Mouse (Mus musculus) midbrain, postnatal 0 days (tissue): ENCODE results near the gene Megf11. TPM values are rescaled to one million over a fixed set of nuclear protein-coding genes. Genes with fewer than 3 reads are reported as not detected.

Experiments
- ATAC-seq: fragments of 200-750 bp; cut with Nextera tagmentation; 2 replicates; pipeline ENCODE4 v1.8.0; 2017; ENCODE audit warnings: moderate number of reproducible peaks, mild to moderate bottlenecking, moderate TSS enrichment, moderate library complexity; ENCODE audit not compliant: low FRiP score
- DNase-seq: peaks from one replicate; pipeline ENCODE4 v3.0.0-alpha.2; 2015; ENCODE audit warnings: low spot score
- H3K27ac ChIP-seq: fragments of 300-500 bp; sonication (generic); 2 replicates; pipeline ENCODE4 v1.5.1; 2014; ENCODE audit warnings: low read depth, mild to moderate bottlenecking, low read length, mixed read lengths
- H3K27me3 ChIP-seq: fragments of 300-500 bp; sonication (generic); 2 replicates; pipeline ENCODE4 v1.6.1; 2014; ENCODE audit warnings: low read length, control low read depth, mixed read lengths; ENCODE audit not compliant: insufficient read depth
- H3K36me3 ChIP-seq: fragments of 300-500 bp; sonication (generic); 2 replicates; pipeline ENCODE4 v1.6.1; 2014; ENCODE audit warnings: low read length, control low read depth, mixed read lengths; ENCODE audit not compliant: insufficient read depth
- H3K4me1 ChIP-seq: fragments of 300-500 bp; sonication (generic); 2 replicates; pipeline ENCODE4 v1.6.1; 2014; ENCODE audit warnings: mild to moderate bottlenecking, control low read depth, antibody characterized with exemption, low read length, mixed read lengths; ENCODE audit not compliant: insufficient read depth
- H3K4me2 ChIP-seq: fragments of 300-500 bp; sonication (generic); 2 replicates; pipeline ENCODE4 v1.6.1; 2014; ENCODE audit warnings: low read depth, mild to moderate bottlenecking, low read length, mixed read lengths; ENCODE audit not compliant: poor library complexity, severe bottlenecking
- H3K4me3 ChIP-seq: fragments of 300-500 bp; sonication (generic); 2 replicates; pipeline ENCODE4 v1.5.1; 2014; ENCODE audit warnings: low read depth, mild to moderate bottlenecking, low read length, moderate library complexity
- H3K9ac ChIP-seq: fragments of 300-500 bp; sonication (generic); replicated peaks from 2 replicates; pipeline ENCODE4 v1.6.1; 2014; ENCODE audit warnings: mild to moderate bottlenecking, low read length, moderate library complexity, mixed read lengths; ENCODE audit not compliant: poor library complexity, severe bottlenecking
- H3K9me3 ChIP-seq: fragments of 300-500 bp; sonication (generic); 2 replicates; pipeline ENCODE4 v1.6.1; 2016; ENCODE audit warnings: low read length, control low read depth
- CTCF ChIP-seq: IDR thresholded peaks from 2 replicates; pipeline ENCODE4 v1.5.1; 2016; ENCODE audit warnings: antibody characterized with exemption, mild to moderate bottlenecking
- WGBS: fragments of 180-500 bp; shearing (Covaris S2); extraction: QIAGEN DNeasy Blood & Tissue Kit; methylation state at CpG from one replicate; pipeline ENCODE4 v1.1.7; 2014; 5-methylcytosine and 5-hydroxymethylcytosine counted together
- polyA plus RNA-seq: library from polyadenylated mRNA; unstranded; fragments of >200 nt; fragmentation: Nextera tagmentation; extraction: Ambion mirVana; gene quantifications from 2 replicates; pipeline ENCODE4 v1.2.1, GENCODE M21; 2015
- total RNA-seq: library from RNA; depleted of rRNA; stranded (reverse); fragments of >200 nt; gene quantifications from 2 replicates; pipeline ENCODE4 v1.2.3, GENCODE M21; 2014

Gene Megf11
- total and polyA plus RNA-seq, 2 experiments from 2014 or later, result 17.7 to 41.8 TPM

- Histone ChIP-seq H3K4me3 (0 out of 2 replicates have a peak overlapping the region, but pooled peaks have one; percentile 10), H3K27ac (no peak overlapping the region), H3K27me3 (no peaks in the 10 kb centered on the region), H3K9ac (no peak overlapping the region), H3K9me3 (no peaks in the 10 kb centered on the region), H3K36me3 (no peaks in the 10 kb centered on the region), H3K4me2 (peak overlapping the region; percentile 39), H3K4me1 (peaks cover 9% of the 10 kb centered on the region; the same call in 1 of the 2 replicates)
- DNase-seq, result peak; percentile 51
- no peak for TF ChIP-seq CTCF
- no peak for ATAC-seq
- 9% methylated on average over 22 of the region's 22 CpGs for WGBS
Observed at GRCm38 (mm10) chr9:64638250-64638649, 252.8 kb downstream of the Megf11 start.

GRCm38 (mm10) chr9:64639664-64640063, 254.2 kb downstream of the Megf11 start:
- DNase-seq (peak; percentile 77), ATAC-seq (no peak)
- TF ChIP-seq CTCF, result peak; percentile 78
- H3K4me1 ChIP-seq, result peaks cover 9% of the 10 kb centered on the region; the same call in 1 of the 2 replicates
- no peak overlapping the region for H3K27ac ChIP-seq
- no peak overlapping the region for H3K4me3 ChIP-seq
- no peak overlapping the region for H3K9ac ChIP-seq
- no peaks in the 10 kb centered on the region for H3K27me3 ChIP-seq
- no peak overlapping the region for H3K4me2 ChIP-seq
- no peaks in the 10 kb centered on the region for H3K36me3 ChIP-seq
- H3K9me3 ChIP-seq, result no peaks in the 10 kb centered on the region
- WGBS, result 10% methylated on average over 5 of the region's 5 CpGs

- ATAC-seq, result no peak
- Histone ChIP-seq H3K9ac (no peak overlapping the region), H3K4me3 (no peak overlapping the region), H3K36me3 (no peaks in the 10 kb centered on the region), H3K4me1 (no peaks in the 10 kb centered on the region), H3K27me3 (no peaks in the 10 kb centered on the region), H3K9me3 (no peaks in the 10 kb centered on the region), H3K27ac (no peak overlapping the region), H3K4me2 (no peak overlapping the region)
- TF ChIP-seq CTCF, result no peak
- no peak for DNase-seq
- WGBS, result 49% methylated on average over 7 of the region's 7 CpGs
Observed at GRCm38 (mm10) chr9:64644129-64644528, 258.7 kb downstream of the Megf11 start.

GRCm38 (mm10) chr9:64645462-64645861, 260.0 kb downstream of the Megf11 start:
- H3K4me1 ChIP-seq, result no peaks in the 10 kb centered on the region
- no peaks in the 10 kb centered on the region for H3K36me3 ChIP-seq
- TF ChIP-seq CTCF, result no peak
- ATAC-seq, result no peak
- DNase-seq, result no peak
- no peaks in the 10 kb centered on the region for H3K27me3 ChIP-seq
- H3K4me2 ChIP-seq, result no peak overlapping the region
- 79% methylated on average over 3 of the region's 3 CpGs for WGBS
- no peak overlapping the region for H3K9ac ChIP-seq
- H3K4me3 ChIP-seq, result no peak overlapping the region
- no peaks in the 10 kb centered on the region for H3K9me3 ChIP-seq
- H3K27ac ChIP-seq, result no peak overlapping the region

DNA sequence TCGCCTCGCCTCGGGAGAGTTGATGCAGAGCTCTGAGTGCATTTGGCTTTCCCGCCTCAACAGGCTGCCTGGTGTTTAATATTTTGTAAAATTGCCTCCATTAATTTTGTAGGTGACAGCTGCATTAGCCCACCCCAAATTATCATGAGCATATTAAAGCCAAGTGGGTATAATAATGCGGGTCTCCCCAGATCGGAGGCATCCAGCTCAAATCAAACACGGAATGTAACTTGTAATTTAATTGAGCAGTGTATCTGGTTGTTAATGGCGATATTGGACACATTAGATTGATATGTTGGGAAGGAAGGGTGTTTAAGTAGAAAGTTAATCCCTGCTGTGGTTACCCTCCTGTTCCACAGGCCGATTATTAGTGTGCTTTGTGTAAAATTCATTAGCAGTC, 264.0 kb downstream of the Megf11 start:
- no peak overlapping the region for H3K27ac ChIP-seq
- ATAC-seq (no peak), DNase-seq (no peak)
- TF ChIP-seq CTCF, result no peak
- H3K9ac ChIP-seq, result no peak overlapping the region
- no peak overlapping the region for H3K4me3 ChIP-seq
- H3K9me3 ChIP-seq, result no peaks in the 10 kb centered on the region
- WGBS, result 58% methylated on average over 9 of the region's 9 CpGs
- H3K4me1 ChIP-seq, result no peaks in the 10 kb centered on the region
- no peaks in the 10 kb centered on the region for H3K36me3 ChIP-seq
- no peaks in the 10 kb centered on the region for H3K27me3 ChIP-seq
- no peak overlapping the region for H3K4me2 ChIP-seq

- WGBS, result 14% methylated on average over 2 of the region's 2 CpGs
- no peaks in the 10 kb centered on the region for H3K27me3 ChIP-seq
Observed at GRCm38 (mm10) chr9:64649892-64650291, 264.5 kb downstream of the Megf11 start.

More at GRCm38 (mm10) chr9:64649892-64650291, 264.5 kb downstream of the Megf11 start:
- no peaks in the 10 kb centered on the region for H3K9me3 ChIP-seq
- DNase-seq (peak; percentile 42), ATAC-seq (no peak)
- no peaks in the 10 kb centered on the region for H3K4me1 ChIP-seq
- no peak for TF ChIP-seq CTCF
- H3K36me3 ChIP-seq, result no peaks in the 10 kb centered on the region
- H3K27ac ChIP-seq, result no peak overlapping the region
- no peak overlapping the region for H3K4me3 ChIP-seq
- no peak overlapping the region for H3K9ac ChIP-seq
- H3K4me2 ChIP-seq, result no peak overlapping the region
